Mouse (Mus musculus) hindbrain, embryonic 14.5 days (tissue): Measurements from ENCODE around the gene Ppp4r3a. TPM values are rescaled to one million over a fixed set of nuclear protein-coding genes. Genes with fewer than 3 reads are reported as not detected.

ENCODE experiments used
- ATAC-seq: fragments of 200-750 bp; cut with Nextera tagmentation; 2 replicates; pipeline ENCODE4 v1.8.0; 2017; ENCODE audit warnings: moderate number of reproducible peaks, mild to moderate bottlenecking, moderate TSS enrichment, moderate library complexity; ENCODE audit not compliant: low FRiP score
- DNase-seq: peaks from one replicate; pipeline ENCODE4 v3.0.0-alpha.2; 2015; ENCODE audit warnings: low spot score
- H3K27ac ChIP-seq: fragments of 300-500 bp; sonication (generic); 2 replicates; pipeline ENCODE4 v1.5.1; 2014; ENCODE audit warnings: mild to moderate bottlenecking, moderate library complexity
- H3K27me3 ChIP-seq: fragments of 300-500 bp; sonication (generic); 2 replicates; pipeline ENCODE4 v1.6.1; 2014; ENCODE audit warnings: mild to moderate bottlenecking, low read length, mixed read lengths; ENCODE audit not compliant: control insufficient read depth, insufficient read depth
- H3K36me3 ChIP-seq: fragments of 300-500 bp; sonication (generic); replicated peaks from 2 replicates; pipeline ENCODE4 v1.6.1; 2014; ENCODE audit not compliant: control insufficient read depth, insufficient read depth
- H3K4me1 ChIP-seq: fragments of 300-500 bp; sonication (generic); replicated peaks from 2 replicates; pipeline ENCODE4 v1.6.1; 2014; ENCODE audit warnings: antibody characterized with exemption, low read length, mixed read lengths; ENCODE audit not compliant: control insufficient read depth, insufficient read depth
- H3K4me2 ChIP-seq: fragments of 300-500 bp; sonication (generic); replicated peaks from 2 replicates; pipeline ENCODE4 v1.6.1; 2014; ENCODE audit warnings: mild to moderate bottlenecking, moderate library complexity
- H3K4me3 ChIP-seq: fragments of 300-500 bp; sonication (generic); replicated peaks from 2 replicates; pipeline ENCODE4 v1.5.1; 2014; ENCODE audit warnings: mild to moderate bottlenecking, low read length
- H3K9ac ChIP-seq: fragments of 300-500 bp; sonication (generic); 2 replicates; pipeline ENCODE4 v1.6.1; 2014
- H3K9me3 ChIP-seq: fragments of 300-500 bp; sonication (generic); 2 replicates; pipeline ENCODE4 v1.6.1; 2016; ENCODE audit warnings: low read length; ENCODE audit not compliant: control insufficient read depth
- WGBS: fragments of 180-500 bp; shearing (Covaris S2); extraction: QIAGEN DNeasy Blood & Tissue Kit; methylation state at CpG from one replicate; pipeline ENCODE4 v1.1.7; 2014; 5-methylcytosine and 5-hydroxymethylcytosine counted together
- polyA plus RNA-seq: library from polyadenylated mRNA; unstranded; fragments of >200 nt; fragmentation: Nextera tagmentation; extraction: Ambion mirVana; gene quantifications from 2 replicates; pipeline ENCODE4 v1.2.1, GENCODE M21; 2014

Ppp4r3a gene
- polyA plus RNA-seq, 1 experiment from 2014 or later = 29.1 TPM

DNA sequence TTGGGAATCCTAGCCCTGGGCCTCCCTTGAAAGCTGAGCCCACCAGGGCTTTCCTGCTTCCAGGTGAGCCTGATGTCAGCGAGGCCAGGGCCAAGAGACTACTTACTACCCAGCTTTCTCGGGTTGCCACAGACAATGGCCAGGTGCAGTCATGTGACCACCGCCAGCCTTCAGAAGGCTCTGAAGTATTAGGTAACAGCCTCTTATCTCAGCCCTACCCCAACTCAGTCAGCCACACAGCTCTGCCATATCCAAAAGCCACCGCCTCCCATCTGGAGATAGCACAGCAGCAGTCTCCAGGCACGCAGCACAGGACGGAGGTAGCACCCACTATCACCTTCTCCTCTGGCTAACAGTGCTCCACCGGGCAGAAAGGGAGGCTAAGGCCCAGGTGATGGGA lies 58.1 kb downstream of the Ppp4r3a start:
- H3K4me3 ChIP-seq = no peak overlapping the region
- H3K4me2 ChIP-seq = peak overlapping the region; percentile 67
- H3K27ac ChIP-seq = no peak overlapping the region
- ATAC-seq = no peak
- no peaks in the 10 kb centered on the region for H3K27me3 ChIP-seq
- peak overlapping the region; percentile 10; the same call in 1 of the 2 replicates for H3K9ac ChIP-seq
- 74% methylated on average over 7 of the region's 7 CpGs for WGBS
- H3K36me3 ChIP-seq = peaks cover 4% of the 10 kb centered on the region; the same call in 1 of the 2 replicates
- DNase-seq = no peak
- no peaks in the 10 kb centered on the region for H3K9me3 ChIP-seq
- H3K4me1 ChIP-seq = peaks cover 24% of the 10 kb centered on the region

DNA sequence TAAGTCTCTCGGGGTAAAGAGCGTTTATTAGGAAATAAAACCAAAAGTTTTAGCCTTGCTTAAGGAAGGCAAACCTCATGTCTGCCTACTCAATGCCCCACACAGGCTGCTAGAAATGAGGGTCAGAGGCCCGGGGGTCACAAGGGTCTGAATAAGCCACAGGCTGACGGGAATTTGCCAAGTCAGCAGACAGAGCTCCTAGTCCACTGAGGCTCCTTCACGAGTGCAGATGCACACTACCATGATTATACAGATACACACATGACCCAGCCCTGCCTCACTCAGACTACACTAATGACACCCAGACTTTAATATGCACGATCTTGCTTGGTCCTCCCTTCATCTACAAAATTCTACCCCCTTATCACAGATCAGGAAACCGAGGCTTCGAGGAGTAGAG lies 58.7 kb downstream of the Ppp4r3a start:
- Histone ChIP-seq H3K9ac (peak overlapping the region; percentile 16; the same call in 1 of the 2 replicates), H3K4me3 (no peak overlapping the region), H3K27ac (no peak overlapping the region), H3K4me2 (peak overlapping the region; percentile 67; the same call in 1 of the 2 replicates), H3K4me1 (peaks cover 25% of the 10 kb centered on the region), H3K36me3 (peaks cover 4% of the 10 kb centered on the region; the same call in 1 of the 2 replicates), H3K9me3 (no peaks in the 10 kb centered on the region), H3K27me3 (no peaks in the 10 kb centered on the region)
- DNase-seq (no peak), ATAC-seq (no peak)
- 55% methylated on average over 8 of the region's 8 CpGs for WGBS

DNA sequence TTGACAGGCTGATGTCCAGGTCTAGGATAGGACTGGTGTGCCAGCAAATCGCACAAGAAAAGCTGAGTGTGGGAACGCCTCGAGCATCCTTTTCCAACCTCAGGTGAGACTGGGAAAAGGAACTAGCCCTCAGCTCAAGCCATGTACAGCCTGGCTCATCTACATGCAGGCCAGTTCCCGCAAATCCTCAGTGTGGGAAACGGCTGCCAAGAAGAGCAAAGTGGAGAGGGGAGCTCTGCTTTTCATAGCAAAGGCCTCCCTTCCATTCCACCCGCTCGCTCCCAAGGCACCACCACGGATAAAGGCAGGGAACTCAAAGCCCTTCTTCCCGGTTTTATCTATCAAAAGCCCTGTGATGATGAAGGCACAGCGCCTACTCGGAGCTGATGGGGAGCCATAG lies 60.4 kb downstream of the Ppp4r3a start:
- no peaks in the 10 kb centered on the region for H3K9me3 ChIP-seq
- DNase-seq (no peak), ATAC-seq (no peak)
- no peaks in the 10 kb centered on the region for H3K27me3 ChIP-seq
- no peak overlapping the region for H3K27ac ChIP-seq
- H3K36me3 ChIP-seq = peaks cover 4% of the 10 kb centered on the region; the same call in 1 of the 2 replicates
- 66% methylated on average over 11 of the region's 11 CpGs for WGBS
- H3K4me2 ChIP-seq = no peak overlapping the region; the same call in 1 of the 2 replicates
- H3K9ac ChIP-seq = 0 out of 2 replicates have a peak overlapping the region, but pooled peaks have one; percentile 6
- H3K4me3 ChIP-seq = no peak overlapping the region
- peaks cover 41% of the 10 kb centered on the region for H3K4me1 ChIP-seq

DNA sequence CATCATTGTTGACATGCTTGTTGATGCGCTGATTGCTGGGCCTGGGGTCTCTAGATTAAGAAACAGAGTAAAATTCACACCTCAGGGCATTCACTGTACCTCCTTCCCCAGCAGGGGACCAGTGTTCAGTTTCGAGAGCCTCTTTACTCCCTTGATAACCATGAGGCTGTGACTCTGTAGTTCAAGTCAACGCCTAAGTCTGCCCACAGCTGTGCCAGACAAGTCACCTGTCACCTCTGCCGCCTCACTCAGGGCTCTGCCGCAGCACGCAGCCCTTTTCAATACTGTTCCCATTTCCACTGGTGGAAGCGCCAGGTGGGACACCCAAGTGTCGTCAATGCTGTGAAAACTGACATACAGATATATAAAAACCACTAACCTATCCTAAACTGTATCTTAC lies 61.1 kb downstream of the Ppp4r3a start:
- H3K27ac ChIP-seq = no peak overlapping the region
- no peaks in the 10 kb centered on the region for H3K27me3 ChIP-seq
- ATAC-seq (no peak), DNase-seq (no peak)
- no peak overlapping the region for H3K9ac ChIP-seq
- H3K4me2 ChIP-seq = no peak overlapping the region
- H3K36me3 ChIP-seq = peaks cover 4% of the 10 kb centered on the region; the same call in 1 of the 2 replicates
- WGBS = 96% methylated on average over 8 of the region's 8 CpGs
- H3K4me3 ChIP-seq = no peak overlapping the region
- H3K4me1 ChIP-seq = peaks cover 44% of the 10 kb centered on the region
- no peaks in the 10 kb centered on the region for H3K9me3 ChIP-seq

DNA sequence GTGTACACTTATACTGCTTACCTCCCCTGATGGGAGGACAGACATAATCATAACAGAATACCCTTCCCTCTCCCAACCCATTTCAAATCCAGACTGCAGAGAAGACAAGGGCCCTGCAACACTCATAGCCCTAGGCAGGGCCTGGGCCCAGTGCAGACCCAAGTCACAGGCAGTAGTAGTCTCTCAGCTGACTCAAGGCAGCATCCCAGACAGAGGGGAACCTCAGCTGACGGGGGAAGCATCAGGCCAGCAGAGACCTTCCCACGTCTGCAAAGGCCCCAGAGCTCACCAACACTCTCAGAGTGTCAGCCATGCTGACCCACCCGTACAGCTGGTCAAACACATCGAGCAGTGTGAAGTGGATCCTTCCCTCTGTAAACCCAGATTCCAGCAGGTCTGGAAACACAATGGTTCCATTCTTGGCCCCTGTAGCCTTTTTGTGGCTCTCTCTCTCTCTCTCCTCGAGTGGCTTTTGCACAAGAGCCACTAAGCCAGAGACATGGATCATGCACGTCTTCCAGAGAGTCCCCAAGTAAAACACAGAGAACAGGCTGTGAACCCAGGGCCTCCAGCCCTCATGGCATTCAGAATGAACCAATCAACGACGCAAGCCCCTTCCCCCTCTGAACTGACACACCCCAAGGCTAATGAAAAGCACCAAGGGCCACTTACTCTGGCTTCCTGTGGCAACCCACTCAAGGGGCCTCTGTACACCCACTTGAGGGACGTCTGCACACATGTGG lies 61.8 kb downstream of the Ppp4r3a start:
- no peak overlapping the region for H3K4me3 ChIP-seq
- no peaks in the 10 kb centered on the region for H3K9me3 ChIP-seq
- H3K9ac ChIP-seq = no peak overlapping the region
- H3K27ac ChIP-seq = no peak overlapping the region
- ATAC-seq (no peak), DNase-seq (no peak)
- no peaks in the 10 kb centered on the region for H3K27me3 ChIP-seq
- 77% methylated on average over 9 of the region's 9 CpGs for WGBS
- H3K36me3 ChIP-seq = peaks cover 4% of the 10 kb centered on the region; the same call in 1 of the 2 replicates
- H3K4me2 ChIP-seq = no peak overlapping the region
- peaks cover 42% of the 10 kb centered on the region for H3K4me1 ChIP-seq

DNA sequence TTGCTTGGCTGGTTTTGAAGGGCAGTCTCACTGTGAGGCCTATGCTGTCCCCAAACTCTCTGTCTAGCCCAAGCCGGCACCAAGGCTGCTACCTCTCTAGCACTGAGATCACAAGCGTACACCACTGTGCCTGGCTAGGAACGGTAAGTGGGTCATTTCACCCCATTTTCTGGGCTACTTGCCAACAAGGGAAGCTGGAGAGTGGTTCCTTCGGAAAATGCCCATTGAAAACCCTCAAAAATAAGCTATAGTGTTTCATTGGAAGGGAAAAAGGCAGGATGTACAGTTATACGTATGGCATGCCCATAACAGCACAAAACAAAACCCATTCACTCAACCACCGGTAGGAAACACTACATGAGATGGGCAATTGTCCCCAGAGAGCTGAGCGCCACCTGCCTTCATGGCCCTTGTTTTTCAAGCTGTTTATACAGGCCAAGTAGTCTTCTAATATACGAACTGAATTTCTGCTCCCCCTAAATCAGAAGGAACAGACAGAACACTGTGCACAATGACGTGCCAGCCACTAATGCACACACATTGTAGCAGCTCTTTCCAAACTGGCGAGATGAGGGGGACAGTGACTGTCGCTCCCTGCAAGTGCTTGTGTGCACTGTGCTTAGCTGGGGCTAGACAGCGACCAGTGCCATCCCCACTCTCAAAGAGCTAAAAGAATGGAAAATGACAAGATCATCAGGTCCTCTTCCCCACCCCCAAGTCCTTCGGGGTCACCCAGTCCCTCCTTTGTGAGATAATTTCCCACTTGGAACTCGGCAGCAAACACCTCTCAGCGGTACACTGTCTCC lies 63.1 kb downstream of the Ppp4r3a start:
- Histone ChIP-seq H3K4me3 (no peak overlapping the region), H3K9ac (no peak overlapping the region), H3K27me3 (no peaks in the 10 kb centered on the region), H3K9me3 (no peaks in the 10 kb centered on the region), H3K4me2 (no peak overlapping the region), H3K4me1 (peaks cover 43% of the 10 kb centered on the region), H3K27ac (no peak overlapping the region), H3K36me3 (peaks cover 4% of the 10 kb centered on the region; the same call in 1 of the 2 replicates)
- 68% methylated on average over 15 of the region's 15 CpGs for WGBS
- no peak for ATAC-seq
- no peak for DNase-seq

DNA sequence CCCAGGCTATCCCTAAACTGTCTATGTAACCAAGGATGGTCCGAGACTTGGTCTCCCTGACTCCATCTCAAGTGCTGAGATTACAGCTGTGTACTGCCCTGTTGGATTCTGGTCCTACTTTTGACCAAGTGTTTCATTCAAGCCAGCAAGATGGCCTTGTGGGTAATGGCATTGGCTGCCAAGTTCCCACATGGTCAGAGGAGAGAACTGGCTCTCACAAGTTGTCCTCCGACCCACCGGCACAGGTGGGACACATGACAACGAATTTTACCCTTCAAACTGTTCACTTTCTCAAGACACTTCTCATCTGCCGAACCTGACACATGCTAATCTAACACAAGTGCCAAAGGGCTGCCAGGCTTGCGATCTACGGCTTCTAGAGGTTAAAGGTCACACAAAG lies 64.1 kb downstream of the Ppp4r3a start:
- no peak for DNase-seq
- Histone ChIP-seq H3K4me1 (peaks cover 39% of the 10 kb centered on the region), H3K9ac (no peak overlapping the region), H3K27me3 (no peaks in the 10 kb centered on the region), H3K4me2 (no peak overlapping the region), H3K4me3 (no peak overlapping the region), H3K9me3 (no peaks in the 10 kb centered on the region), H3K27ac (peak overlapping the region; percentile 44; the same call in 1 of the 2 replicates), H3K36me3 (peaks cover 4% of the 10 kb centered on the region; the same call in 1 of the 2 replicates)
- ATAC-seq = no peak
- WGBS = 88% methylated on average over 7 of the region's 7 CpGs

DNA sequence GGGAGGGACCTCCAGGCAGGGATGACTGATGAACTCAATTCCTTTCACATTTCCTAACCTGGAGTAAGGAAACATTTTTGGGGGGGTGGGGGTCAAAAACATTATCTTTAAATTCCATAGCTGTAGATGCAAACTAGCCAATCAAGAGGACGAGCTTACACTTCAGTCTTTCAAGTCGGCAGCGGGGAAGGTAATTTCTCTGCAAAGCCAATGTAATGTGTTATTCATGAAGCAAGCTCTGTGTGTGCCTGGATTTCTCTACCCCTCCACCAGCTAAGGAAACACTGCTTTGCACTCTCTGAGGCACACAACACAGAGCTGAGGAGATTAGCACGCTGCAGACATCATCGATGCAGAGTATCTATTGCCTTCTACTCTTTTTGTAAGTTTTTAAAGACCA lies 64.5 kb downstream of the Ppp4r3a start:
- no peak overlapping the region for H3K9ac ChIP-seq
- ATAC-seq (no peak), DNase-seq (no peak)
- peak overlapping the region; percentile 44; the same call in 1 of the 2 replicates for H3K27ac ChIP-seq
- peaks cover 4% of the 10 kb centered on the region; the same call in 1 of the 2 replicates for H3K36me3 ChIP-seq
- WGBS = 25% methylated on average over 5 of the region's 5 CpGs
- peaks cover 39% of the 10 kb centered on the region for H3K4me1 ChIP-seq
- no peak overlapping the region for H3K4me3 ChIP-seq
- no peaks in the 10 kb centered on the region for H3K9me3 ChIP-seq
- no peaks in the 10 kb centered on the region for H3K27me3 ChIP-seq
- H3K4me2 ChIP-seq = peak overlapping the region; percentile 6; the same call in 1 of the 2 replicates

DNA sequence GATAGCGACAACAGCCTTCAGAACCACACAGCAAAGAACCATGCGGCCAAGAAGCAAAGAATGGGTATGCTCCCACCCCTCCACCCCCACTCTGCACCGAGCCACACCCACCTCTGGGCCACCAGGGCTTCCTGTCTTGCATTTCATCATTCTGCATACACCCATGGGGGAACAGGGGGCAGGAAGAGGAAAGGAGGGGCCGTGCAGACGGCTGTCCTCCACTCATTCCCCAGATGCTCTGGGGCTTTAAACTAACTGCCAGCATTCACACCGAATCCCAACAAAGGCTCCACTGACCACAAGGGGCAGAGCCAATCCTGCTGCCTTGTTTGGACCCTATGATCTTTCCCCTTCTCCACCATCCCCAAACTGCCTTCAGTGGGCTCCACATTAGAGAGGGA lies 65.5 kb downstream of the Ppp4r3a start:
- peaks cover 4% of the 10 kb centered on the region; the same call in 1 of the 2 replicates for H3K36me3 ChIP-seq
- 20% methylated on average over 6 of the region's 6 CpGs for WGBS
- DNase-seq = no peak
- H3K27me3 ChIP-seq = no peaks in the 10 kb centered on the region
- H3K9ac ChIP-seq = peak overlapping the region; percentile 24; the same call in 1 of the 2 replicates
- H3K4me1 ChIP-seq = peaks cover 42% of the 10 kb centered on the region
- peak overlapping the region; percentile 44 for H3K27ac ChIP-seq
- H3K9me3 ChIP-seq = no peaks in the 10 kb centered on the region
- peak overlapping the region; percentile 6; the same call in 1 of the 2 replicates for H3K4me2 ChIP-seq
- no peak overlapping the region for H3K4me3 ChIP-seq
- ATAC-seq = peak; percentile 22; the same call in 1 of the 2 replicates
